ENCODE assay signal across 10 mouse cellular contexts in genomic region chr11:83065441-83066344, GRCm38 (mm10). TPM values are rescaled to one million over a fixed set of nuclear protein-coding genes. Genes with fewer than 3 reads are reported as not detected.
DNase-seq lines count a peak whose midpoint lies in the region; ATAC-seq lines count a peak whose summit lies in the region.
"Had no signal": no experiment of that assay in that cellular context is flagged by ENCODE, and none has a peak within 500 bp of the region (broad histone marks: within the 10 kb centered on the region; RNA-seq: fewer than 3 reads in every experiment).

No protein-coding gene starts in this region.

- no peak for ATAC-seq in heart, embryonic 12.5 days (ENCODE audit: insufficient number of reproducible peaks, low FRiP score)
- no peak for ATAC-seq in liver, embryonic 16.5 days (ENCODE audit: low read depth)

- H3K36me3 ChIP-seq in heart, embryonic 12.5 days = no peaks in the 10 kb centered on the region
- no peaks in the 10 kb centered on the region for H3K36me3 ChIP-seq in liver, embryonic 16.5 days (ENCODE audit: control insufficient read depth, insufficient read depth)

- H3K9me3 ChIP-seq in heart, embryonic 12.5 days (replicated peaks) = no peaks in the 10 kb centered on the region; the same call in 1 of the 2 replicates
- H3K9me3 ChIP-seq in liver, embryonic 16.5 days (replicated peaks; ENCODE audit: control insufficient read depth, low read length) = no peaks in the 10 kb centered on the region

- DNase-seq in heart, adult 8-10 months (ENCODE audit: low spot score) = no peak
- DNase-seq in spleen, postnatal 4 days (ENCODE audit: low spot score in 2 of 2) = peak; percentile 19 to 65
- DNase-seq in spleen, adult 18-20 months = no peak
- DNase-seq in thymus, postnatal 4 days = peak; percentile 60
- DNase-seq in layer of hippocampus, adult 11-12 months (ENCODE audit: low spot score) = no peak
- no peak for DNase-seq in c-Kit-positive CD71-positive TER-119-positive erythroid progenitor cells, embryonic 14.5 days (ENCODE audit: low spot score)
- DNase-seq: adrenal gland, postnatal 14 days; cerebellum, postnatal 36 days had no signal

- no peak overlapping the region for H3K27ac ChIP-seq in heart, embryonic 12.5 days (ENCODE audit: poor library complexity, severe bottlenecking)
- peak overlapping the region; percentile 50 for H3K27ac ChIP-seq in liver, embryonic 16.5 days (ENCODE audit: low read length)

- 14% methylated on average over 6 of the region's 6 CpGs for whole genome bisulfite sequencing in heart, embryonic 12.5 days
- WGBS in liver, embryonic 16.5 days (ENCODE audit: insufficient replicate concordance) = 12% methylated on average over 6 of the region's 6 CpGs

- H3K27me3 ChIP-seq in heart, embryonic 12.5 days (replicated peaks) = no peaks in the 10 kb centered on the region
- H3K27me3 ChIP-seq in liver, embryonic 16.5 days (ENCODE audit: control insufficient read depth, insufficient read depth, low read depth, low read length) = no peaks in the 10 kb centered on the region

- H3K9ac ChIP-seq in heart, embryonic 12.5 days = no peak overlapping the region
- H3K9ac ChIP-seq in liver, embryonic 16.5 days (ENCODE audit: low read depth, low read length) = peak overlapping the region; percentile 48; the same call in 1 of the 2 replicates

- 0 out of 2 replicates have a peak overlapping the region, but pooled peaks have one; percentile 1 for H3K4me3 ChIP-seq in heart, embryonic 12.5 days
- peak overlapping the region; percentile 48 for H3K4me3 ChIP-seq in liver, embryonic 16.5 days (ENCODE audit: low read depth, low read length)

- peaks cover 23% of the 10 kb centered on the region for H3K4me1 ChIP-seq in heart, embryonic 12.5 days (replicated peaks)
- H3K4me1 ChIP-seq in liver, embryonic 16.5 days (ENCODE audit: control insufficient read depth, low read depth, low read length) = no peaks in the 10 kb centered on the region

- peak overlapping the region; percentile 35 for H3K4me2 ChIP-seq in heart, embryonic 12.5 days
- 0 out of 2 replicates have a peak overlapping the region, but pooled peaks have one; percentile 1 for H3K4me2 ChIP-seq in liver, embryonic 16.5 days (ENCODE audit: low read depth, low read length)

RNA-seq across cellular contexts. Expression of gene Slfn2, which starts 0.8 kb away (rescaled TPM):
- 2.6 and 3.4 TPM in 2 replicates for polyA plus RNA-seq in heart, embryonic 12.5 days (2016; fragmentation: Nextera tagmentation; extraction: Ambion mirVana)
- total RNA-seq in heart, adult 8-10 months (2022) = 1 to 10 TPM; 1.8 to 4.6 (median 2.3) TPM
- polyA plus RNA-seq in liver, embryonic 16.5 days (2015; fragmentation: Nextera tagmentation; extraction: Ambion mirVana) = 11.2 and 11.7 TPM in 2 replicates

RNA-seq across cellular contexts. Expression of gene Slfn8, which starts 45.1 kb away (rescaled TPM):
- polyA plus RNA-seq in heart, embryonic 12.5 days (2016; fragmentation: Nextera tagmentation; extraction: Ambion mirVana) = 0.26 and 0.36 TPM in 2 replicates
- under 1 TPM; 0.43 to 0.76 (median 0.67) TPM for total RNA-seq in heart, adult 8-10 months (2022)
- polyA plus RNA-seq in liver, embryonic 16.5 days (2015; fragmentation: Nextera tagmentation; extraction: Ambion mirVana) = 0.40 and 0.51 TPM in 2 replicates

RNA-seq across cellular contexts. Expression of gene Slfn1, which starts 51.0 kb away (rescaled TPM):
- not detected in 2 replicates for polyA plus RNA-seq in heart, embryonic 12.5 days (2016; fragmentation: Nextera tagmentation; extraction: Ambion mirVana)
- total RNA-seq in heart, adult 8-10 months (2022) = under 1 TPM in 3 of 4 experiments, not detected in 1; 0.12 to 0.66 (median 0.14) TPM
- 1.1 and 1.2 TPM in 2 replicates for polyA plus RNA-seq in liver, embryonic 16.5 days (2015; fragmentation: Nextera tagmentation; extraction: Ambion mirVana)

Comparison
In these comparisons a context has a peak if more than half of its experiments do, and no peak if none do; other contexts are left out.
1. DNase-seq: peak in spleen, postnatal 4 days (2 of 2) and thymus, postnatal 4 days (single experiment); none in heart, adult 8-10 months (single experiment), spleen, adult 18-20 months (0 of 2), layer of hippocampus, adult 11-12 months (single experiment) and c-Kit-positive CD71-positive TER-119-positive erythroid progenitor cells, embryonic 14.5 days (single experiment).